Mouse (Mus musculus) heart, embryonic 15.5 days (tissue): ENCODE measurements around the gene Rtn4r. TPM values are rescaled to one million over a fixed set of nuclear protein-coding genes. Genes with fewer than 3 reads are reported as not detected.
A peak's percentile ranks its signal among the peaks of the same experiment; 100 is the strongest.
"Not testable (repeated sequence)": the region's sequence is repeated elsewhere in the genome, so short reads cannot be mapped to it uniquely, and the experiment has no call there.

Experiments used
- ATAC-seq: fragments of 200-750 bp; cut with Nextera tagmentation; replicated peaks from 2 replicates; pipeline ENCODE4 v1.8.0; 2017; ENCODE audit warnings: low read depth, moderate TSS enrichment; ENCODE audit not compliant: insufficient number of reproducible peaks, insufficient read depth, low FRiP score
- H3K27ac ChIP-seq: fragments of 300-500 bp; sonication (generic); 2 replicates; pipeline ENCODE4 v1.5.1; 2015; ENCODE audit warnings: mild to moderate bottlenecking, inconsistent platforms
- H3K27me3 ChIP-seq: fragments of 300-500 bp; sonication (generic); 2 replicates; pipeline ENCODE4 v1.6.1; 2015; ENCODE audit warnings: inconsistent platforms
- H3K36me3 ChIP-seq: fragments of 300-500 bp; sonication (generic); 2 replicates; pipeline ENCODE4 v1.6.1; 2015; ENCODE audit warnings: mild to moderate bottlenecking, inconsistent platforms
- H3K4me1 ChIP-seq: fragments of 300-500 bp; sonication (generic); replicated peaks from 2 replicates; pipeline ENCODE4 v1.6.1; 2015; ENCODE audit warnings: inconsistent platforms
- H3K4me2 ChIP-seq: fragments of 300-500 bp; sonication (generic); 2 replicates; pipeline ENCODE4 v1.6.1; 2015; ENCODE audit warnings: inconsistent platforms, mild to moderate bottlenecking, moderate library complexity
- H3K4me3 ChIP-seq: fragments of 300-500 bp; sonication (generic); 2 replicates; pipeline ENCODE4 v1.5.1; 2015; ENCODE audit warnings: mild to moderate bottlenecking, inconsistent platforms
- H3K9ac ChIP-seq: fragments of 300-500 bp; sonication (generic); 2 replicates; pipeline ENCODE4 v1.6.1; 2015; ENCODE audit warnings: mild to moderate bottlenecking, inconsistent platforms
- H3K9me3 ChIP-seq: fragments of 300-500 bp; sonication (generic); replicated peaks from 2 replicates; pipeline ENCODE4 v1.6.1; 2016; ENCODE audit warnings: inconsistent platforms
- WGBS: fragments of 180-500 bp; shearing (Covaris S2); methylation state at CpG from one replicate; pipeline ENCODE4 v1.1.7; 2015; ENCODE audit warnings: mixed read lengths; 5-methylcytosine and 5-hydroxymethylcytosine counted together
- polyA plus RNA-seq: library from polyadenylated mRNA; unstranded; fragments of >200 nt; fragmentation: Nextera tagmentation; extraction: Ambion mirVana; gene quantifications from 2 replicates; pipeline ENCODE4 v1.2.1, GENCODE M21; 2015

The Rtn4r gene
- polyA plus RNA-seq, 1 experiment from 2014 or later = 0.60 TPM

DNA sequence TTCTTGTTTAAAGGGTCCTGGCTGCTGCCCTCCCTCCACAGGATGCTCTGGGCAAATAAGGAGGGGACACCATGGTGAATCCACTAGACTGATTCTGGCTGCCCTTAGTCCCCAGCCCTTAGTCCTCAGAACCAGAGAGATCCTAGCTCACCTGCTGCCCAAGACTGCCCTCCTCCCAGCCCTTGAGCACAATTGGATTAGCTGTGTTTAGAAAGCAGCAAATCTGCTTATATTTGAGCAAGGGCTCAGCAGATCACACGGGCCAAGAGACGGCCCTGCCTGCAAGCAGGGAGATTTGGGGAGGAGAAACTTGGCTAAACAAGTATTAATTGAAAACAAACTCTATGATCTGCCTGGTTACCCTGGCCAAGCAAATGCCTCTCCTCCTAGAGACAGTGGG lies 52.1 kb downstream of the Rtn4r start:
- ATAC-seq = no peak
- WGBS = 44% methylated on average over 2 of the region's 2 CpGs
- Histone ChIP-seq H3K27me3 (peaks cover 7% of the 10 kb centered on the region; the same call in 1 of the 2 replicates), H3K4me3 (no peak overlapping the region), H3K4me2 (no peak overlapping the region), H3K36me3 (no peaks in the 10 kb centered on the region), H3K27ac (no peak overlapping the region), H3K4me1 (0 out of 2 replicates have a peak, but pooled peaks cover 6% of the 10 kb centered on the region), H3K9ac (no peak overlapping the region), H3K9me3 (no peaks in the 10 kb centered on the region)

DNA sequence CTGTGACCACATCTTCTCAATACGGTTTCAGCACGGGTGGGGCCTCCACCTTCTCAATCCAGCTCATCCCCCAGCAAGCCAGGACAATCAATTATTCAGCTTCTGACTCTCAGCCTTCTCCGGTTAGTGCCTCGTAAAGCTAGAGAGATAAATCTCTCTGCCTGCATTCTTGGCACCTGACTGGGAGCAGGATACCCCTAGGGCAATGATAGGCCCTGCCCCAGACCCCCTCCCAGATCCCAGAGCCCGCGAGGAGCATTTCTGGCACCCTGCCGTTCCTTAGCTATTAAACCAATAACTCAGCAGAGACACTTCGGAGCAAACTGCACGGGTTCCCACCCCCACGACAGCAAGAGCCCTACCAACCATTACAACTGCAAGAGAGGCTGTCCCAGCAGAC lies 54.0 kb downstream of the Rtn4r start:
- Histone ChIP-seq H3K4me1 (0 out of 2 replicates have a peak, but pooled peaks cover 5% of the 10 kb centered on the region), H3K36me3 (no peaks in the 10 kb centered on the region), H3K4me2 (no peak overlapping the region), H3K9me3 (no peaks in the 10 kb centered on the region), H3K9ac (no peak overlapping the region), H3K27ac (no peak overlapping the region), H3K27me3 (peaks cover 3% of the 10 kb centered on the region; the same call in 1 of the 2 replicates), H3K4me3 (no peak overlapping the region)
- no peak for ATAC-seq
- 43% methylated on average over 10 of the region's 10 CpGs for WGBS

GRCm38 (mm10) chr16:18182766-18183165 lies 55.3 kb downstream of the Rtn4r start:
- H3K27me3 ChIP-seq = peaks cover 3% of the 10 kb centered on the region; the same call in 1 of the 2 replicates
- no peak overlapping the region for H3K9ac ChIP-seq
- peaks cover 18% of the 10 kb centered on the region for H3K4me1 ChIP-seq
- H3K4me2 ChIP-seq = no peak overlapping the region
- no peak overlapping the region for H3K27ac ChIP-seq
- no peaks in the 10 kb centered on the region for H3K9me3 ChIP-seq
- 71% methylated on average over 8 of the region's 8 CpGs for WGBS
- no peaks in the 10 kb centered on the region for H3K36me3 ChIP-seq
- no peak for ATAC-seq
- H3K4me3 ChIP-seq = no peak overlapping the region

DNA sequence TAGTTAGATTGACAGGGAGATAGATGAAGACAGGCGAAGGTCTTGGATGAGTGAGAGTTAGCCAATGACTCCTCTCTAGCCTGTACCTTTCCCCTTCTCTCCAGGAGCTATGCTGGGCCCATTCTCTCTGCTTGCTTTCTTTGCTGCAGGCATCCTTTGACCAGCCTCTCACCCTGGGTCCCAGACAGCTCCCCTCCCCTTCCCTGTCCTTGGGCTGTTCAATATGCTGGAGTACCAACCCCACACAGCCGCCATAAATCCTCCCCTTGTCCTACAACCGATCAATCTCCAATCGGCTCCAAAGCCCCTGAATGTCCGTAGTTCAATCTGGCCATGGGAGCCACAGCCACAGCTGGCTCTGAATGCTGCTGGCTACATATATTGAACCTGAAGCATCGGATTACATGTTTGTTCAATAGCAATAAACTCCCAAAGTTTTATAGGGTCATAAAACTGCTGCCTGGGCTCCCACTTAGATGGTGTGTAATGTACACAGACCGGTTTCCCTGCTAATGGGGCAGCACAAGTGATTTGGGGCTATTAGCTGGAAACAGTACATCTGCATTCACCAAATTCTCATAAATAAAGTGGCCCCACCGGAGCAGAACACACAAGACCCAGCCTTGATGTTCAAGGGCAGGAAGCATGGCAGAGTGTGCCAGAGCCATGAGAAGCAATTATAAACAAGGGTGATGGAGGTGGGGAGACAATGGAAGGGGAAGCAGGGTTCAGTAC lies 58.4 kb downstream of the Rtn4r start:
- peaks cover 20% of the 10 kb centered on the region for H3K4me1 ChIP-seq
- no peak overlapping the region for H3K4me3 ChIP-seq
- no peaks in the 10 kb centered on the region for H3K36me3 ChIP-seq
- no peak for ATAC-seq
- H3K27ac ChIP-seq = no peak overlapping the region
- no peak overlapping the region for H3K9ac ChIP-seq
- H3K9me3 ChIP-seq = no peaks in the 10 kb centered on the region
- no peak overlapping the region for H3K4me2 ChIP-seq
- WGBS = 85% methylated on average over 8 of the region's 8 CpGs
- H3K27me3 ChIP-seq = no peaks in the 10 kb centered on the region; the same call in 1 of the 2 replicates

DNA sequence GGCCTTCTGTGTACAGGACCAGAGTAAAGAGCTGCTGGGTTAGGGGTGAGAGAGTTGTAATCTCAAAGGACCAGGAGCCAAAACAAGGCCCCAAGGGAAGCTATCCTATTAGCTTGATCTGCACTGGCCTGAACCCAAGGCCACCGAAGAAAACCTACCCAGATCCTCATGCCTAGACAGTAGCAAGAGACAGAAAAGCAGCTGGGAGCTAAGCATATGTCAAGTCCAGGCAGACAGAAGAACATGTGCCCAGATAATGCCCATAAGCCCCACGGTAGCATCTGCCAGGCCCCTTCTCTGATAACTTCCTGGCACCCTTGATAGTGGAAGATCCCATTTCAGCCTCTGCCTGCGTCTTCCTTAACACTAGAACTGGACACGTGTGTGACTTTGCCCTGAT lies 59.4 kb downstream of the Rtn4r start:
- no peak for ATAC-seq
- Histone ChIP-seq H3K27ac (peak overlapping the region; percentile 39; the same call in 1 of the 2 replicates), H3K4me1 (peaks cover 15% of the 10 kb centered on the region), H3K4me3 (no peak overlapping the region), H3K9ac (no peak overlapping the region), H3K27me3 (no peaks in the 10 kb centered on the region; the same call in 1 of the 2 replicates), H3K9me3 (no peaks in the 10 kb centered on the region), H3K36me3 (no peaks in the 10 kb centered on the region), H3K4me2 (no peak overlapping the region)
- 53% methylated on average over 4 of the region's 4 CpGs for WGBS

DNA sequence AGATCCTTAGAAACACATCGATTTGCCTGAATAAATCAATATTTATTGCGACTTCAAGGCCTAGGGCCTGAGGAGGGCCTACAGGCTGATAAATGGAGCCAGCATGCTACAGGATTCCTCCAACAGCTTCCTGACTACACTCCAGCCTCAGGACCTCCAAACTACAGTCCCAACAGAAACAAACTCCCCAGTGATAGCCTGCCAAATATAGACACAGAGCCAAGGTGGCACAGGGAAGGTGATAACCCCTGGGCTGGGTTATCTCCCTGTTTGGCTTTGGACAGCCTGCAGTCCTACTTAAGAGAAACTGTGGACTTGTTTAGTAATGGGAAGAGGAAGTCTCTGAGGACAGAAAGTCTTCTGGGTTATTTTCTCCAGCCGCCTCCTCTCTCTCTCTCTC lies 59.8 kb downstream of the Rtn4r start:
- Histone ChIP-seq H3K27me3 (no peaks in the 10 kb centered on the region; the same call in 1 of the 2 replicates), H3K4me1 (peaks cover 15% of the 10 kb centered on the region), H3K4me3 (no peak overlapping the region), H3K4me2 (no peak overlapping the region), H3K36me3 (no peaks in the 10 kb centered on the region), H3K9ac (no peak overlapping the region), H3K27ac (peak overlapping the region; percentile 39; the same call in 1 of the 2 replicates), H3K9me3 (no peaks in the 10 kb centered on the region)
- peak; percentile 35; the same call in 1 of the 2 replicates for ATAC-seq
- 60% methylated on average over 3 of the region's 3 CpGs for WGBS

DNA sequence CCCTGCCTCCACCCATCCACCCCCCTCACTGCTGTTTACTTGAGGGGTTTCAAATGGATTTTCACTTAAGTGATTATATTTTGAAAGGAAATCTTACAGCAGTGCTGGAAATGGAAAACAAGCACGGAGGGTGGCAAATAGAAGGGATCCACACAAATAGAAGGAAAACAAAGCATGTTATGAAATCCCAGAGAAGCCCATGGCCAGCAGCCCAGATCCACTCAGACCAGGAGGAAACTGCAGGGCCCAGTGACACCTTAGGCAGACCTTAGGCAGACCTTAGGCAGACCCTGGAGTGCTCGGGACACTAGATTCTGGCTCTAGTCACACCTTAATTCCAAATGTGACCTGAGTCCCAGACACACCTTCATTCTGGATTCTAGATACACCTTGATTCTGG lies 63.6 kb downstream of the Rtn4r start:
- H3K27me3 ChIP-seq = no peaks in the 10 kb centered on the region
- H3K4me3 ChIP-seq = no peak overlapping the region
- H3K9ac ChIP-seq = no peak overlapping the region
- WGBS = 72% methylated on average over 2 of the region's 2 CpGs
- H3K27ac ChIP-seq = no peak overlapping the region
- no peaks in the 10 kb centered on the region for H3K9me3 ChIP-seq
- peaks cover 21% of the 10 kb centered on the region for H3K4me1 ChIP-seq
- ATAC-seq = no peak
- no peaks in the 10 kb centered on the region for H3K36me3 ChIP-seq
- no peak overlapping the region for H3K4me2 ChIP-seq

- WGBS = 63% methylated on average over 15 of the region's 15 CpGs
- H3K36me3 ChIP-seq = no peaks in the 10 kb centered on the region
- peaks cover 6% of the 10 kb centered on the region for H3K4me1 ChIP-seq
- no peak overlapping the region for H3K27ac ChIP-seq
- H3K9ac ChIP-seq = no peak overlapping the region
- no peak overlapping the region for H3K4me2 ChIP-seq
- no peak for ATAC-seq
- no peak overlapping the region for H3K4me3 ChIP-seq
- H3K9me3 ChIP-seq = no peaks in the 10 kb centered on the region
- H3K27me3 ChIP-seq = no peaks in the 10 kb centered on the region
These were observed 67.0 kb downstream of the Rtn4r start for GRCm38 (mm10) chr16:18194208-18194985.

GRCm38 (mm10) chr16:18195068-18195467 lies 67.6 kb downstream of the Rtn4r start:
- peaks cover 6% of the 10 kb centered on the region for H3K4me1 ChIP-seq
- H3K27me3 ChIP-seq = no peaks in the 10 kb centered on the region
- 55% methylated on average over 5 of the region's 5 CpGs for WGBS
- H3K36me3 ChIP-seq = no peaks in the 10 kb centered on the region
- no peak overlapping the region for H3K27ac ChIP-seq
- no peak overlapping the region for H3K9ac ChIP-seq
- H3K4me2 ChIP-seq = no peak overlapping the region
- no peak overlapping the region for H3K4me3 ChIP-seq
- no peak for ATAC-seq
- no peaks in the 10 kb centered on the region for H3K9me3 ChIP-seq

DNA sequence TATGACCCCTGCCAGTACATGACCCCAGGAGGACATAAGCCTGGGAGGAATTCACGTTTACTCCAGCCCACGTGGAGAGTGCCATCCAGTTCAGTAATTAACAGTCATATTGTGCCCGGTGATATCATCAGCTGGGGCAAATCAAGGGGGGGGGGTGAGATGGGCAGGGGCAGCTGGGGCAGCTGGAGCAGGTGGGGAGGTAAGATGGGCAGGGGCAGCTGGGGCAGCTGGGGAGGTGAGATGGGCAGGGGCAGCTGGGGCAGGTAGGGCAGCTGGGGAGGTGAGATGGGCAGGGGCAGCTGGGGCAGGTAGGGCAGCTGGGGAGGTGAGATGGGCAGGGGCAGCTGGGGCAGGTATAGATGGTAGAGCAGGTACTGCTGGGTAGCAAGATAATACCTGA lies 68.1 kb downstream of the Rtn4r start:
- not testable (repeated sequence) for ATAC-seq, H3K27ac ChIP-seq, H3K4me3 ChIP-seq, H3K27me3 ChIP-seq, H3K4me2 ChIP-seq, H3K9me3 ChIP-seq, H3K4me1 ChIP-seq, H3K36me3 ChIP-seq, H3K9ac ChIP-seq
- 66% methylated on average over 3 of the region's 3 CpGs for WGBS

GRCm38 (mm10) chr16:18197881-18198280 lies 70.4 kb downstream of the Rtn4r start:
- H3K4me2 ChIP-seq = no peak overlapping the region
- H3K9ac ChIP-seq = no peak overlapping the region
- no peak overlapping the region for H3K27ac ChIP-seq
- ATAC-seq = no peak
- no peaks in the 10 kb centered on the region for H3K36me3 ChIP-seq
- no peak overlapping the region for H3K4me3 ChIP-seq
- H3K27me3 ChIP-seq = no peaks in the 10 kb centered on the region
- H3K9me3 ChIP-seq = no peaks in the 10 kb centered on the region
- peaks cover 6% of the 10 kb centered on the region for H3K4me1 ChIP-seq
- WGBS = 75% methylated on average over 6 of the region's 6 CpGs
